Mouse (Mus musculus) G1E (cell line): ENCODE measurements at regions not wholly inside any gene's neighbourhood (a gene's known extent, or its start where the extent isn't known, plus 50 kb on each side); places are given as distances from the start of the nearest gene placed in this dataset.

Experiments
- ATAC-seq: 2 replicates; pipeline ENCODE4 v1.8.0; 2016; ENCODE audit warnings: mild to moderate bottlenecking; ENCODE audit not compliant: insufficient number of reproducible peaks, poor library complexity, low FRiP score, severe bottlenecking; ENCODE audit errors: extremely low read depth
- DNase-seq: peaks from one replicate; pipeline ENCODE4 v3.0.0; 2012; ENCODE audit warnings: low spot score
- H3K27me3 ChIP-seq: 2 replicates; pipeline ENCODE4 v1.6.1; 2012; ENCODE audit warnings: mild to moderate bottlenecking, low read length, inconsistent platforms; ENCODE audit not compliant: insufficient read depth
- H3K36me3 ChIP-seq: replicated peaks from 2 replicates; pipeline ENCODE3; 2012; ENCODE audit warnings: mild to moderate bottlenecking, inconsistent platforms
- H3K4me1 ChIP-seq: 2 replicates; pipeline ENCODE4 v1.6.1; 2012; ENCODE audit warnings: low read depth, low read length, inconsistent platforms, mixed read lengths; ENCODE audit not compliant: insufficient read depth
- H3K4me3 ChIP-seq: 2 replicates; pipeline ENCODE4 v1.5.1; 2012; ENCODE audit warnings: low read depth, mild to moderate bottlenecking, inconsistent platforms, low read length, moderate library complexity, mixed read lengths
- H3K9me3 ChIP-seq: replicated peaks from 2 replicates; pipeline ENCODE4 v1.6.1; 2012; ENCODE audit warnings: inconsistent platforms
- CTCF ChIP-seq: IDR thresholded peaks from 2 replicates; pipeline ENCODE4 v1.5.1; 2012; ENCODE audit warnings: low read depth, low read length, inconsistent platforms, mixed read lengths
- GATA1 ChIP-seq: IDR thresholded peaks from 2 replicates; pipeline ENCODE4 v1.6.1; 2012; ENCODE audit warnings: borderline replicate concordance, low read length, inconsistent platforms, mixed read lengths
- GATA2 ChIP-seq: IDR thresholded peaks from 2 replicates; pipeline ENCODE4 v1.6.1; 2012; ENCODE audit warnings: low read depth, low read length, inconsistent platforms, borderline replicate concordance
- POLR2AphosphoS5 ChIP-seq: IDR thresholded peaks from 2 replicates; pipeline ENCODE4 v1.6.1; 2012; ENCODE audit warnings: low read depth, low read length, inconsistent platforms; ENCODE audit not compliant: insufficient replicate concordance
- TAL1 ChIP-seq: conservative IDR thresholded peaks from 2 replicates; pipeline ENCODE4 v1.6.1; 2012; ENCODE audit warnings: low read depth, low read length, inconsistent platforms, mixed read lengths

- no peak for TF ChIP-seq GATA1
- TF ChIP-seq POLR2AphosphoS5: no peak
- ATAC-seq: no peak
- H3K27me3 ChIP-seq: no peaks in the 10 kb centered on the region; the same call in 1 of the 2 replicates
Observed at GRCm38 (mm10) chr11:104059085-104059484, 73.6 kb upstream of the Crhr1 start.

GRCm38 (mm10) chr11:104061361-104061760 lies 71.3 kb upstream of the Crhr1 start:
- no peaks in the 10 kb centered on the region for H3K9me3 ChIP-seq
- no peak overlapping the region for H3K4me3 ChIP-seq
- ATAC-seq: no peak
- no peaks in the 10 kb centered on the region for H3K4me1 ChIP-seq
- DNase-seq: no peak
- TF ChIP-seq GATA2 (no peak), TAL1 (no peak), GATA1 (no peak), CTCF (no peak), POLR2AphosphoS5 (no peak)
- no peaks in the 10 kb centered on the region for H3K36me3 ChIP-seq
- no peaks in the 10 kb centered on the region; the same call in 1 of the 2 replicates for H3K27me3 ChIP-seq

More at GRCm38 (mm10) chr11:104059085-104059484, 73.6 kb upstream of the Crhr1 start:
- no peak for DNase-seq
- no peaks in the 10 kb centered on the region for H3K9me3 ChIP-seq
- H3K36me3 ChIP-seq: no peaks in the 10 kb centered on the region
- H3K4me1 ChIP-seq: no peaks in the 10 kb centered on the region
- H3K4me3 ChIP-seq: no peak overlapping the region

DNA sequence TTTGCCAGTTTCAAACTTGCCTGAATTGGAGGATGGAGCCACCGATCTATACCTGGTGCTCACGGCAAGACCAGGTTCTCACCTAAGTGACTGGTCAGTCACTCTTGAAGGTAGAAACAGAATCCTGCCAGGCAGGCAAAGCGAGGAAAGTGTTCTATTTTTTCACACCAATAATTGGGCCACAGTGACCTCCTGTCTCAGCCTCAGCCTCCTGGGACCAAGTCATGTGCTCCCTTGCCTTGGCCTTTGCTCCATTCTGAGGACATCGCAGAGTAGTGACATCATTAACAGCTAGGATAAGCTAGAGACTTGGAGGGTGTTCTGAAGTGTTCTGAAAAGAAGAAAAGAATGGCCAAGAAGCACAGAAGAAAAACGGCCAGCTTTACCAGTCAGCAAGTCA lies 67.5 kb upstream of the Crhr1 start:
- no peak for ATAC-seq
- H3K4me1 ChIP-seq: no peaks in the 10 kb centered on the region

GRCm38 (mm10) chr11:104072591-104073183 lies 60.0 kb upstream of the Crhr1 start:
- Histone ChIP-seq H3K4me1 (no peaks in the 10 kb centered on the region), H3K27me3 (no peaks in the 10 kb centered on the region), H3K4me3 (0 out of 2 replicates have a peak overlapping the region, but pooled peaks have one; percentile 13), H3K36me3 (no peaks in the 10 kb centered on the region), H3K9me3 (no peaks in the 10 kb centered on the region)
- DNase-seq: no peak
- no peak for TF ChIP-seq POLR2AphosphoS5
- TF ChIP-seq GATA1: no peak
- no peak for TF ChIP-seq CTCF
- no peak for TF ChIP-seq TAL1
- no peak for TF ChIP-seq GATA2
- peak; percentile 54; the same call in 1 of the 2 replicates for ATAC-seq

More for the DNA sequence above, 67.5 kb upstream of the Crhr1 start:
- Histone ChIP-seq H3K4me3 (no peak overlapping the region), H3K9me3 (no peaks in the 10 kb centered on the region), H3K27me3 (no peaks in the 10 kb centered on the region; the same call in 1 of the 2 replicates), H3K36me3 (no peaks in the 10 kb centered on the region)
- no peak for DNase-seq
- TF ChIP-seq TAL1 (no peak), POLR2AphosphoS5 (no peak), CTCF (no peak), GATA1 (no peak), GATA2 (no peak)

- ATAC-seq (no peak), DNase-seq (no peak)
- Histone ChIP-seq H3K4me3 (no peak overlapping the region), H3K4me1 (no peaks in the 10 kb centered on the region), H3K9me3 (no peaks in the 10 kb centered on the region), H3K36me3 (no peaks in the 10 kb centered on the region), H3K27me3 (no peaks in the 10 kb centered on the region)
- TF ChIP-seq CTCF (no peak), TAL1 (no peak), GATA2 (no peak), GATA1 (no peak), POLR2AphosphoS5 (no peak)
Observed at GRCm38 (mm10) chr11:104074763-104075162, 57.9 kb upstream of the Crhr1 start.

GRCm38 (mm10) chr11:104075394-104075793 lies 57.3 kb upstream of the Crhr1 start:
- DNase-seq: no peak
- ATAC-seq: no peak

More at GRCm38 (mm10) chr11:104075394-104075793, 57.3 kb upstream of the Crhr1 start:
- TF ChIP-seq CTCF: no peak
- no peak for TF ChIP-seq GATA2
- no peak for TF ChIP-seq POLR2AphosphoS5
- no peak for TF ChIP-seq GATA1
- TF ChIP-seq TAL1: no peak
- H3K9me3 ChIP-seq: no peaks in the 10 kb centered on the region
- H3K27me3 ChIP-seq: no peaks in the 10 kb centered on the region
- H3K4me1 ChIP-seq: no peaks in the 10 kb centered on the region
- no peaks in the 10 kb centered on the region for H3K36me3 ChIP-seq
- no peak overlapping the region for H3K4me3 ChIP-seq
